Mouse (Mus musculus) spleen, adult 2 months (tissue): ENCODE data around the gene Hrk.

Experiments used
- CTCF ChIP-seq: fragments of 200-500 bp; IDR thresholded peaks from 2 replicates; pipeline ENCODE4 v1.5.1; 2011; ENCODE audit warnings: mild to moderate bottlenecking, inconsistent platforms; ENCODE audit not compliant: insufficient read depth, insufficient read length, insufficient replicate concordance; ENCODE audit errors: extremely low read depth
- POLR2A ChIP-seq: fragments of 200-500 bp; IDR thresholded peaks from 2 replicates; pipeline ENCODE4 v1.6.1; 2011; ENCODE audit warnings: low read depth, low read length, inconsistent platforms

DNA sequence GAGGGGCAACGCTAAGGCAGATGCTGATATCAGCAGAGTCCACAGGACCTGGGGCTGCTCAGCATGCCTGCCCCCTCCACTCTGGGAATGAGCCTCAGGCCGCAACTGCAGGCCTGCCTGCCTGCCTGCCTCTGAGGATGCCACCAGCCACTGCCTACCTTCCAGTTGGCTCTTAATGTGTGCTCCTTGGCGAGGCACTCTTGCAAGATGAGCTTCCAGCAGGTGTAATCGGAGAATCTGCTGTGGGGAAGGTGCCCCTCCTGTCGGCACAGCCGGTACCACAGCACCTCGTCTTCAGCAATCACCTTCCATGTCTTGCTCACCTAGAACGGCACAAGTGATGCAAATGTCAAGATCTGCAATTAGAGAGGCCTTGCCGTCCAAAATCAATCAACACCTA is 35.8 kb upstream of the Hrk start:
- TF ChIP-seq POLR2A (no peak), CTCF (no peak)
